Mouse (Mus musculus) testis, adult 2 months (tissue): ENCODE data around the gene Acss1.

Source experiments
- CTCF ChIP-seq: fragments of 200-500 bp; IDR thresholded peaks from 2 replicates; pipeline ENCODE4 v1.5.1; 2012; ENCODE audit warnings: low read depth, mild to moderate bottlenecking, inconsistent platforms, low read length, moderate library complexity; ENCODE audit not compliant: control insufficient read depth, insufficient read depth, insufficient replicate concordance
- POLR2A ChIP-seq: fragments of 200-500 bp; IDR thresholded peaks from 2 replicates; pipeline ENCODE4 v1.6.1; 2012; ENCODE audit warnings: low read depth, mild to moderate bottlenecking, inconsistent platforms, low read length, moderate library complexity; ENCODE audit not compliant: control insufficient read depth

DNA sequence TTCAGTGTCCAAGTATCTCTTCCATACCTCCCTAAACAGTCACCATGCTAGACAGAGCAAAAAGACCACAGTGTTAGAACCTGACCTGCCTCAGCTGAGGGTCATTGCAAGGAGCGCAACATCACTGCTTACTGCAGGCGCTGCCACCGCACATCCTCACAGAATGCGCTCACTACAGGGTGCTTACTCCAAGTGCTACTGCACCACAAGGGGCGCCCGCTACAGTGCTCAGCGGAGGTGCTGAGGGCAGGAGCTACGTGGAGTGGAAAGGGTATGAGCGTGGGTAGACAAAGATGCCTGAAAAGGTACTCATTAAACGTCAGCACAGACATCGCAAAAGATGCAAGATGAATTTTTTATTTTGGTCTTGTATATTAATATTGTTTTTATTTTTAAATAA, 79.2 kb downstream of the Acss1 start:
- TF ChIP-seq CTCF, result no peak
- TF ChIP-seq POLR2A, result no peak
